Mouse (Mus musculus): ENCODE measurements around the gene Hist1h3e. TPM values are rescaled to one million over a fixed set of nuclear protein-coding genes. Genes with fewer than 3 reads are reported as not detected.
"Not testable (repeated sequence)": the region's sequence is repeated elsewhere in the genome, so short reads cannot be mapped to it uniquely, and the experiment has no call there.

The Hist1h3e gene
- polyA plus RNA-seq, 1 experiment: 1.5 TPM

DNA sequence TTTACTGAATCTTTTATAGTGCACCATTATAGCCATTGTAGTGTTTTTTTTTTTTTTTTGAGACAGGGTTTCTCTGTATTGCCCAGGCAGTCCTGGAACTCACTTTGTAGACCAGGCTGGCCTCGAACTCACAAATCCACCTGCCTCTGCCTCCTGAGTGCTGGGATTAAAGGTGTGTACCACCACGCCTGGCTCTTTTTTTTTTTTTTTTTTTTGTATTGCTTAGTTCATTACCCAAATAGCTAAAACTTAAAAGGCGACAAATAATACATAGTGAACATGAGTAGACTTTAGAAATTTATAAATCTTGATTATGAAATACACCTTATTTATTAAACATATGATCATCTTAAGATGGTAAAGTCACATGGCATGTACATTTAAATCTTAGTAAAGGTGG lies 20.7 kb downstream of the Hist1h3e start:
- Histone ChIP-seq H3K27ac (ENCODE audit: insufficient read depth, low read length) (no peak overlapping the region), H3K4me3 (replicated peaks; ENCODE audit: insufficient read depth, low read depth, low read length) (no peak overlapping the region), H3K4me1 (ENCODE audit: control insufficient read depth, insufficient read depth, low read length) (no peaks in the 10 kb centered on the region), H3K27me3 (ENCODE audit: control insufficient read depth, insufficient read depth, low read length) (no peaks in the 10 kb centered on the region)
- 90% methylated on average over 3 of the region's 3 CpGs for WGBS
- DNase-seq: no peak
- TF ChIP-seq CTCF (IDR thresholded peaks at IDR 0.05; ENCODE audit: borderline replicate concordance, insufficient read depth, low read depth, low read length): no peak
- TF ChIP-seq POLR2A (IDR thresholded peaks at IDR 0.05; ENCODE audit: borderline replicate concordance, insufficient read depth, low read length): no peak

DNA sequence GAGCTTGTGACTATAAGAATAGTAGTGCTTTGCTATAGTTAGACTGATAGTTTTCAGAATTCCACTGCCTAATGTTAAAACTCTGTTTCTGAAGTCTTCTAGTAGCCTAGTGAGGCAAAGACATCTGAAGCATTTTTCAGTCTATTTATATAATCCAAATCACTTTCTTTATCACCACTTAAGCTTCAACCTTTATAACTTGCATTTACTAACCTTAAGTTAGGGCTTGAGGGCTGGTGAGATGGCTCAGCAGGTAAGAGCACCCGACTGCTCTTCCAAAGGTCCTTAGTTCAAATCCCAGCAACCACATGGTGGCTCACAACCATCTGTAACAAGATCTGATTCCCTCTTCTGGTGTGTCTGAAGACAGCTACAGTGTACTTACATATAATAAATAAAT lies 22.3 kb downstream of the Hist1h3e start:
- 83% methylated on average over 1 of the region's 1 CpGs for WGBS
- DNase-seq; H3K27me3 ChIP-seq (ENCODE audit: control insufficient read depth, insufficient read depth, low read length); H3K4me1 ChIP-seq (ENCODE audit: control insufficient read depth, insufficient read depth, low read length); H3K27ac ChIP-seq (ENCODE audit: insufficient read depth, low read length); H3K4me3 ChIP-seq (replicated peaks; ENCODE audit: insufficient read depth, low read depth, low read length): not testable (repeated sequence)

DNA sequence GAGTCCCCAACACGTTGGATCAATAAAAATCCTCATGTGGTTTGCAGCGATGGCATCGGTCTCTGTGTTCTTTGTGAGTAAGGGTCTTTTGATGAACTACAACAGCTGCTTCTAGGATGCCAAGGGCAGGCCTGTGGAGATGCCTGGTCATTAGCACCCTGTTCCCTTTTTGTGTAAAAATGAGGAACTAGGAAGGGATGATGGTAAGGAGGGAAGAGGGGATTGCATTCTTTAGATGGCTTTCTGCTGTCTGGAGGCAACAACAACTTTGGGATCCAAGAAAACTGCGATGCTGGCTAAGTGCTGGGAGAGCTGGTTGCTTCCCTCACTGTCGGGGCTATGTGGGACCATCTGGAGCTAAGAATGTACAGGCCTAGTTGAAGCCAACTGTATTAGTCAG lies 23.9 kb downstream of the Hist1h3e start:
- H3K4me3 ChIP-seq (replicated peaks; ENCODE audit: insufficient read depth, low read depth, low read length): no peak overlapping the region
- 58% methylated on average over 5 of the region's 5 CpGs for WGBS
- H3K4me1 ChIP-seq (ENCODE audit: control insufficient read depth, insufficient read depth, low read length): peaks cover 4% of the 10 kb centered on the region; the same call in 1 of the 2 replicates
- no peak for DNase-seq
- H3K27ac ChIP-seq (ENCODE audit: insufficient read depth, low read length): no peak overlapping the region
- TF ChIP-seq POLR2A (IDR thresholded peaks at IDR 0.05; ENCODE audit: borderline replicate concordance, insufficient read depth, low read length) (no peak), CTCF (IDR thresholded peaks at IDR 0.05; ENCODE audit: borderline replicate concordance, insufficient read depth, low read depth, low read length) (no peak)
- no peaks in the 10 kb centered on the region for H3K27me3 ChIP-seq (ENCODE audit: control insufficient read depth, insufficient read depth, low read length)

DNA sequence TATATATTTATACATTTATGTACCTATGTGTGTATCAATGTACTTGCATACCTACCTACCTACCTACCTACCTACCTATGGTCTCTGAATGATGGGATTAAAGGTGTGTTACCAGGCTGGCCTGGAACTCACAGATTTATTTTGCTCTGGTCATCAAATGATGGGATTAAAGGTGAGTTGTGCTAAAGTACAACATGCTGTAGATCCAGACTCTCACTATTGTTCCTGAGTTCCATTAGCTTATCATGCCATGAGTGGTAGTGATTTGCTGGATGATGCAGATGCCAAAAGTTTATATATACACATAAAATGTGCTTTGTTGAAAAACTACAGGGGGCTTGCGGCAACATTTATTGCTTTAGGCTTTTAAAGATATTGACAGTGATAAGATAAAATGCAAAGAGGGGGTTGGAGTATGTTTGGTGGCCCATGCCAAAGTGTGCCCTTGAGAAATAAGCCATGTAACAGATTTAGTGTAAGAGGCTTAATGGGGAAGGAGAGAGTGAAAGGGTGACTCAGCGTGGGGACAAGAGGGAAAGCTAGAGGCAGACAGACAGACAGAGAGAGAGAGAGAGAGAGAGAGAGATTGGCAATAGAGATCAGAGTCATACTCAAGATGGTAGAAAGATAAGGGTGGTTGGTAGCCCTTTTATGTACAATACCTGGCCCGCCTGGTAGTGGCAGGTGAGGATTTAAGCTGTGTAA lies 25.0 kb downstream of the Hist1h3e start:
- Histone ChIP-seq H3K4me3 (replicated peaks; ENCODE audit: insufficient read depth, low read depth, low read length) (no peak overlapping the region), H3K27ac (ENCODE audit: insufficient read depth, low read length) (no peak overlapping the region), H3K4me1 (ENCODE audit: control insufficient read depth, insufficient read depth, low read length) (peaks cover 4% of the 10 kb centered on the region; the same call in 1 of the 2 replicates), H3K27me3 (ENCODE audit: control insufficient read depth, insufficient read depth, low read length) (no peaks in the 10 kb centered on the region)
- no peak for TF ChIP-seq CTCF (IDR thresholded peaks at IDR 0.05; ENCODE audit: borderline replicate concordance, insufficient read depth, low read depth, low read length)
- TF ChIP-seq POLR2A (IDR thresholded peaks at IDR 0.05; ENCODE audit: borderline replicate concordance, insufficient read depth, low read length): no peak
- no peak for DNase-seq
- 81% methylated on average over 3 of the region's 3 CpGs for WGBS

DNA sequence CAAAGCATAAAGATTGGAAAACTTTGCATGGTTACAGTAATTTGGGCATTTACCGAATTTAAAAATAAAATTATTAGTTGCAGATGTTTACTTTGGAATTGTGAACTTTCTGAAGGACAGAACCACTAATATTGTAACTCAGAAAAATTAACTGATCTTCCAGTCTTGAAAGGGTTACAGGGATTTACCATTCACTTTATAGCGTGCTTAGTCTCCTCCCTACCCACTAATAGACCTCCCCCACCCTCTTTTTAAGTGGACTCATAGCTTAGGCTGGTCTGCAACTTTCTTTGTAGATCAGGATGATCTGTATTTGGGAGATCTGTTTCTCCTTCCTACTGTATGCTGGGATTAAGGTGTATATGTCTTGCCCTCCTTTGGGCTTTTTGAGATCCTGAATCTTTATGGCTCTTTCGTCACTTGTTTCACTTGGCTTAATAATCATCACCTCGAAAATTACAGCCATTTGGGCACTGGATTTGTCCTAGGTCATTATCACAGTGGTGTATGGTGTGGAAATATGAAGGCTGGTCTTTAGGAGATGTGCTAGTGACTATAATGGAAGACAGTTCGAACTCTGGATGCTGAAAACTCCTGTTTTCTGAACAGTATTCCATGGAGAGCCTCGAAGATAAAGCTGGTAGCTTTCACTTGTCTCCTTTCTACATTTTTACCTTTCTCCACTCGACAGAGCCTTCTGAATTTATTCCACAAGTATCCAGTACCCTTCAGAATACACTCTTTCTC lies 25.9 kb downstream of the Hist1h3e start:
- Histone ChIP-seq H3K27ac (ENCODE audit: insufficient read depth, low read length) (no peak overlapping the region), H3K4me1 (ENCODE audit: control insufficient read depth, insufficient read depth, low read length) (peaks cover 4% of the 10 kb centered on the region; the same call in 1 of the 2 replicates), H3K4me3 (replicated peaks; ENCODE audit: insufficient read depth, low read depth, low read length) (no peak overlapping the region), H3K27me3 (ENCODE audit: control insufficient read depth, insufficient read depth, low read length) (no peaks in the 10 kb centered on the region)
- TF ChIP-seq CTCF (IDR thresholded peaks at IDR 0.05; ENCODE audit: borderline replicate concordance, insufficient read depth, low read depth, low read length) (no peak), POLR2A (IDR thresholded peaks at IDR 0.05; ENCODE audit: borderline replicate concordance, insufficient read depth, low read length) (no peak)
- 10% methylated on average over 7 of the region's 7 CpGs for WGBS
- no peak for DNase-seq

DNA sequence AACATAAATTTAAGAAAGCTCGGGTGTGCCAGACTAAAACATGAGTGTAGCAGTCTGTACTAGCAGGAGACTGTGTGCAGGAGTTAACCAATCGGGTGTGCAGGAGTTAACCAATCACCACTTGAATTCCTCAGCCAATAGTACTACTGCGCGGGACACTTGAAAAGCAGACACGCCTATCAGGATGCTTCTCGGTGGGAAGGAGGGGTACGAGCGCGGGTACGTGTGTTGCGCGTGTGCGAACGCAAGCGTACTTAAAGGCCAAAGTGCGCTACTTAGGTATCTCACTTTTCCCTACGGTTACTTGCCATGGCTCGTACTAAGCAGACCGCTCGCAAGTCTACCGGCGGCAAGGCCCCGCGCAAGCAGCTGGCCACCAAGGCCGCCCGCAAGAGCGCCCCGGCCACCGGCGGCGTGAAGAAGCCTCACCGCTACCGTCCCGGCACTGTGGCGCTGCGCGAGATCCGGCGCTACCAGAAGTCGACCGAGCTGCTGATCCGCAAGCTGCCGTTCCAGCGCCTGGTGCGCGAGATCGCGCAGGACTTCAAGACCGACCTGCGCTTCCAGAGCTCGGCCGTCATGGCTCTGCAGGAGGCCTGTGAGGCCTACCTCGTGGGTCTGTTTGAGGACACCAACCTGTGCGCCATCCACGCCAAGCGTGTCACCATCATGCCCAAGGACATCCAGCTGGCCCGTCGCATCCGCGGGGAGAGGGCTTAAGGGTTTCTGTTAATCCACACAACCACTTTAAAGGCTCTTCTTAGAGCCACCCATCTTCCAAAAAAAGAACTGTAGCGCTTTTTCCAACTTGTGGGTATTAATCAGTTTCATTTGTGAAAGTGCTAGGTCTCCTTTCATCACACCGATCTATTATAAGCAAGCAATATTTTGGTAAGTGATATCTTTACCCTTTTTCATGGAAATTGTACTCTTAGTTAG lies 26.8 kb downstream of the Hist1h3e start, which contains the start of gene Hist1h3g:
Gene Hist1h3g, plus strand, starts transcription at position 286 of the 939 bp plus-strand sequence.
- H3K4me3 ChIP-seq (replicated peaks; ENCODE audit: insufficient read depth, low read depth, low read length): peak within 1 kb of the TSS; percentile 31
- H3K27ac ChIP-seq (ENCODE audit: insufficient read depth, low read length); H3K4me1 ChIP-seq (ENCODE audit: control insufficient read depth, insufficient read depth, low read length); H3K27me3 ChIP-seq (ENCODE audit: control insufficient read depth, insufficient read depth, low read length): not testable (repeated sequence)
- under 1% methylated on average over 55 of the region's 62 CpGs for WGBS
- peak; percentile 81 to 87 for DNase-seq

DNA sequence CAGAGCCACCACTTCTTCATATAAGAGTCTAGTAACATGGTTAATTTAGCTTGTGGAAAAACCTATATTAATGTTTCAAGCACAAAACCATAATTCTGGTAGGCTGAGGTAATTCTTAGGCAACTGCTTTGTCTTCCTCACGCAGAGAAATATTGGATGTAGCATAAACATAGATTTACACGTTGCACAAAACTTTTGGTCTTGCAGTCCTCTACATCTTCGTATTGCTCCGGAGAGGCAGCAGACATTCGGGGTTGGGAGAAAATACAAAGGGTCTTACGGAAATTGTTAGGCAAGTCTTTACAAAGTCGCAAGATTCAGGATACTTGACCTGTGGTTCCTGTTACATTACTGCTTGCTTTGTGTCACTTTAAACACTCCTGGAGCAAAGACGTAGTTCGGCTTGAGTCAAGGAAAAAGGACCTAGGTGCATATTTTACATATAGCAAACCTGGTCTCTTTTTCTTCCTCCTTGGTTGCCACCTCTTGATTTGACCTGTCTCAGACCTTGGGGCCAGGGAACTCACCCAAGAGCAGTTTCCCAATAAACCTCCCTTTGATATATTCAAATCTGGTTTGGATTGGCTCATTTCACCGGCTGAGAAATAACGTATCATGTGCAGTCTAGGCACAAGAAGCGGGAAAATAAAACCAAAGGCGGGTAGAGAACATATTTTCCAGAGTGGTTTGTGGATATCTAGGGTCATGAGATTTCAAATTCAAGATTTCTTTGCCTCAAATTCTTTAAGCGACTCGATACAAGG lies 27.6 kb downstream of the Hist1h3e start:
- Histone ChIP-seq H3K27me3 (ENCODE audit: control insufficient read depth, insufficient read depth, low read length) (no peaks in the 10 kb centered on the region), H3K4me3 (replicated peaks; ENCODE audit: insufficient read depth, low read depth, low read length) (peak overlapping the region; percentile 31), H3K4me1 (ENCODE audit: control insufficient read depth, insufficient read depth, low read length) (peaks cover 4% of the 10 kb centered on the region; the same call in 1 of the 2 replicates), H3K27ac (ENCODE audit: insufficient read depth, low read length) (no peak overlapping the region)
- WGBS: under 1% methylated on average over 15 of the region's 15 CpGs
- TF ChIP-seq CTCF (IDR thresholded peaks at IDR 0.05; ENCODE audit: borderline replicate concordance, insufficient read depth, low read depth, low read length) (no peak), POLR2A (IDR thresholded peaks at IDR 0.05; ENCODE audit: borderline replicate concordance, insufficient read depth, low read length) (no peak)
- DNase-seq: no peak

DNA sequence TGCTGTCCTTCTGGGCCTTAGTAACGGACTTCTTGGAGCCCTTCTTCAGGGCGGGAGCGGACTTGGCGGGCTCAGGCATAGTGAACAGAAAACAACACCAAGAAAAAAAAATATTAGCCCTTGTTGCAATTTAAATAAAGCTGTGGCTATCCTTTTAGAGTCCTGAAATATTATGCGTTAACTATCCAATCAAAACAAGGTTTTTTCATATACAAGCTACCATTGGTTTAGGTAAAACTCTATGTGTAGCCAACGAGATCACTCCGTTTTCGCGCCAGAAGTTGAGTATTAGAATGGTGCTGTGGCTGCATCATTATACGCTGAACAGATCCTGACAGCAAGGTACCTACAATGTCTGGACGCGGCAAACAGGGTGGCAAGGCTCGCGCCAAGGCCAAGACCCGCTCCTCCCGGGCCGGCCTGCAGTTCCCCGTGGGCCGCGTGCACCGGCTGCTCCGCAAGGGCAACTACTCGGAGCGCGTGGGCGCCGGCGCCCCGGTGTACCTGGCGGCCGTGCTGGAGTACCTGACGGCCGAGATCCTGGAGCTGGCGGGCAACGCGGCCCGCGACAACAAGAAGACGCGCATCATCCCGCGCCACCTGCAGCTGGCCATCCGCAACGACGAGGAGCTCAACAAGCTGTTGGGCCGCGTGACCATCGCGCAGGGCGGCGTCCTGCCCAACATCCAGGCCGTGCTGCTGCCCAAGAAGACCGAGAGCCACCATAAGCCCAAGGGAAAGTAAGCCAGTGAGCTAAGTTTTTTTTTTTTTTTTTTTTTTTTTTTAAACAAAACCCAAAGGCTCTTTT lies 28.4 kb downstream of the Hist1h3e start, which contains the start of gene Hist1h2af:
Gene Hist1h2af, plus strand, starts transcription at position 347 of the 808 bp plus-strand sequence.
- not testable (repeated sequence) for H3K27me3 ChIP-seq (ENCODE audit: control insufficient read depth, insufficient read depth, low read length); H3K27ac ChIP-seq (ENCODE audit: insufficient read depth, low read length); H3K4me1 ChIP-seq (ENCODE audit: control insufficient read depth, insufficient read depth, low read length)
- under 1% methylated on average over 22 of the region's 53 CpGs for WGBS
- peak within 1 kb of the TSS; percentile 70 for H3K4me3 ChIP-seq (replicated peaks; ENCODE audit: insufficient read depth, low read depth, low read length)
- peak; percentile 64 to 83 for DNase-seq
